Mouse (Mus musculus) liver, embryonic 14.5 days (tissue): ENCODE measurements around the gene Slc25a10.

Source experiments
- CTCF ChIP-seq: IDR thresholded peaks from 2 replicates; pipeline ENCODE4 v1.5.1; 2016; ENCODE audit warnings: antibody characterized with exemption, low read depth, control low read depth
- EP300 ChIP-seq: IDR thresholded peaks from 2 replicates; pipeline ENCODE4 v1.6.1; 2016; ENCODE audit warnings: antibody characterized with exemption, low read depth

GRCm38 (mm10) chr11:120508290-120508870 lies 16.7 kb downstream of the Slc25a10 start:
- TF ChIP-seq CTCF (no peak), EP300 (no peak)
